Mouse (Mus musculus): Measurements from ENCODE around the gene Prkaa2. TPM values are rescaled to one million over a fixed set of nuclear protein-coding genes. Genes with fewer than 3 reads are reported as not detected.

Prkaa2 gene
- total and polyA plus RNA-seq, 2 experiments, result 11.3 to 21.3 TPM

DNA sequence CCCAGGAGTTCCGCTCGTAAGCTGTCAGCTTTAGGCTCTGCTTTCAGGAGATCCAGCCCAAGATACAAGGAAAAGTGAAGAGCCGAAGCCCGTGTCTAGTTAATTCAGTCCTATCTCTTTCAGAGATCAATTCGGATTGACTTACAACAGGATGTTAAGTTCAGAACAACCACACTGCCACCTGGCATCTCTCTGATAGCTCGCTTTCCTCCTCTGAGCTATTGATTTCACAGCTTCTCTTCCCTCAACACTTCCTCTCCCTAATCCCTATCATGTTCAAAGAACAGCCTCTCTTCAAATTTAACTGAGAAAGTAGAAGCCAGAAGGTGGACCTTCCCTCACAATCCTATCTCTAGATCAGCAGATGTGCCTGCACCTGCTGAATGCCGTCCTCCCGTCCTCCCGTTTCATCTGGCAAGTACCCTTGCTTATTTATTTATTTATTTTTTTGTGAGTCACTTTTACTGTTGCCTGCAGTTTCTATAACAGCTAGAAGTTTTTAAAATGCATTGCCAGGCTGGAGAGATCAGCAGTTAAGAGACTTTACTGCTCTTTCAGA lies 22.1 kb upstream of the Prkaa2 start:
- Histone ChIP-seq H3K4me1 (ENCODE audit: control insufficient read depth, insufficient read depth, low read length) (peaks cover 9% of the 10 kb centered on the region), H3K79me2 (ENCODE audit: control insufficient read depth, insufficient read depth, low read length) (no peaks in the 10 kb centered on the region), H3K27ac (replicated peaks; ENCODE audit: insufficient read depth, low read depth, low read length) (no peak overlapping the region), H3K4me3 (ENCODE audit: insufficient read depth, low read depth, low read length) (no peak overlapping the region), H3K36me3 (ENCODE audit: control insufficient read depth, insufficient read depth, low read length) (no peaks in the 10 kb centered on the region), H3K9ac (ENCODE audit: low read depth, low read length) (no peak overlapping the region), H3K27me3 (ENCODE audit: control insufficient read depth, insufficient read depth, low read length) (no peaks in the 10 kb centered on the region)
- WGBS, result 87% methylated on average over 9 of the region's 9 CpGs
- TF ChIP-seq POLR2A (IDR thresholded peaks at IDR 0.05; ENCODE audit: extremely low read depth, insufficient read depth, low read length), result no peak
- TF ChIP-seq CTCF (IDR thresholded peaks at IDR 0.05; ENCODE audit: low read depth, low read length), result no peak
- DNase-seq (ENCODE audit: extremely low read depth, low read depth, low spot score), result no peak

GRCm38 (mm10) chr4:105129212-105129611 lies 19.5 kb upstream of the Prkaa2 start:
- H3K9ac ChIP-seq (ENCODE audit: low read depth, low read length), result peak overlapping the region; percentile 71

GRCm38 (mm10) chr4:105122429-105122828 lies 12.7 kb upstream of the Prkaa2 start:
- Histone ChIP-seq H3K27me3 (ENCODE audit: control insufficient read depth, insufficient read depth, low read length) (no peaks in the 10 kb centered on the region), H3K27ac (replicated peaks; ENCODE audit: insufficient read depth, low read depth, low read length) (no peak overlapping the region), H3K9ac (ENCODE audit: low read depth, low read length) (no peak overlapping the region), H3K4me3 (ENCODE audit: insufficient read depth, low read depth, low read length) (no peak overlapping the region), H3K36me3 (ENCODE audit: control insufficient read depth, insufficient read depth, low read length) (no peaks in the 10 kb centered on the region), H3K79me2 (ENCODE audit: control insufficient read depth, insufficient read depth, low read length) (no peaks in the 10 kb centered on the region), H3K4me1 (ENCODE audit: control insufficient read depth, insufficient read depth, low read length) (no peaks in the 10 kb centered on the region)
- TF ChIP-seq CTCF (IDR thresholded peaks at IDR 0.05; ENCODE audit: low read depth, low read length) (peak; percentile 89), POLR2A (IDR thresholded peaks at IDR 0.05; ENCODE audit: extremely low read depth, insufficient read depth, low read length) (no peak)
- peak; percentile 76 for DNase-seq (ENCODE audit: extremely low read depth, low read depth, low spot score)
- 32% methylated on average over 8 of the region's 8 CpGs for WGBS

More at GRCm38 (mm10) chr4:105129212-105129611, 19.5 kb upstream of the Prkaa2 start:
- TF ChIP-seq POLR2A (IDR thresholded peaks at IDR 0.05; ENCODE audit: extremely low read depth, insufficient read depth, low read length) (no peak), CTCF (IDR thresholded peaks at IDR 0.05; ENCODE audit: low read depth, low read length) (no peak)
- Histone ChIP-seq H3K79me2 (ENCODE audit: control insufficient read depth, insufficient read depth, low read length) (no peaks in the 10 kb centered on the region), H3K27ac (replicated peaks; ENCODE audit: insufficient read depth, low read depth, low read length) (peak overlapping the region; percentile 88), H3K4me3 (ENCODE audit: insufficient read depth, low read depth, low read length) (peak overlapping the region; percentile 54), H3K36me3 (ENCODE audit: control insufficient read depth, insufficient read depth, low read length) (no peaks in the 10 kb centered on the region), H3K4me1 (ENCODE audit: control insufficient read depth, insufficient read depth, low read length) (peaks cover 9% of the 10 kb centered on the region), H3K27me3 (ENCODE audit: control insufficient read depth, insufficient read depth, low read length) (no peaks in the 10 kb centered on the region)
- peak; percentile 80 for DNase-seq (ENCODE audit: extremely low read depth, low read depth, low spot score)
- 19% methylated on average over 7 of the region's 7 CpGs for WGBS

- Histone ChIP-seq H3K27ac (replicated peaks; ENCODE audit: insufficient read depth, low read depth, low read length) (no peak overlapping the region), H3K79me2 (ENCODE audit: control insufficient read depth, insufficient read depth, low read length) (no peaks in the 10 kb centered on the region), H3K36me3 (ENCODE audit: control insufficient read depth, insufficient read depth, low read length) (no peaks in the 10 kb centered on the region), H3K4me1 (ENCODE audit: control insufficient read depth, insufficient read depth, low read length) (peaks cover 2% of the 10 kb centered on the region; the same call in 1 of the 2 replicates), H3K4me3 (ENCODE audit: insufficient read depth, low read depth, low read length) (no peak overlapping the region), H3K9ac (ENCODE audit: low read depth, low read length) (no peak overlapping the region), H3K27me3 (ENCODE audit: control insufficient read depth, insufficient read depth, low read length) (no peaks in the 10 kb centered on the region)
- DNase-seq (ENCODE audit: extremely low read depth, low read depth, low spot score), result no peak
- TF ChIP-seq POLR2A (IDR thresholded peaks at IDR 0.05; ENCODE audit: extremely low read depth, insufficient read depth, low read length), result no peak
- TF ChIP-seq CTCF (IDR thresholded peaks at IDR 0.05; ENCODE audit: low read depth, low read length), result no peak
- 83% methylated on average over 6 of the region's 6 CpGs for WGBS
Measured at GRCm38 (mm10) chr4:105121081-105121480, 11.4 kb upstream of the Prkaa2 start.

GRCm38 (mm10) chr4:105113468-105113867 lies 3.8 kb upstream of the Prkaa2 start:
- no peaks in the 10 kb centered on the region for H3K36me3 ChIP-seq (ENCODE audit: control insufficient read depth, insufficient read depth, low read length)
- DNase-seq (ENCODE audit: extremely low read depth, low read depth, low spot score), result no peak
- H3K4me3 ChIP-seq (ENCODE audit: insufficient read depth, low read depth, low read length), result no peak overlapping the region
- H3K9ac ChIP-seq (ENCODE audit: low read depth, low read length), result no peak overlapping the region
- H3K27ac ChIP-seq (replicated peaks; ENCODE audit: insufficient read depth, low read depth, low read length), result no peak overlapping the region
- TF ChIP-seq POLR2A (IDR thresholded peaks at IDR 0.05; ENCODE audit: extremely low read depth, insufficient read depth, low read length) (no peak), CTCF (IDR thresholded peaks at IDR 0.05; ENCODE audit: low read depth, low read length) (no peak)
- H3K79me2 ChIP-seq (ENCODE audit: control insufficient read depth, insufficient read depth, low read length), result peaks cover 14% of the 10 kb centered on the region
- no peaks in the 10 kb centered on the region for H3K27me3 ChIP-seq (ENCODE audit: control insufficient read depth, insufficient read depth, low read length)
- WGBS, result 98% methylated on average over 3 of the region's 3 CpGs
- peaks cover 8% of the 10 kb centered on the region; the same call in 1 of the 2 replicates for H3K4me1 ChIP-seq (ENCODE audit: control insufficient read depth, insufficient read depth, low read length)

DNA sequence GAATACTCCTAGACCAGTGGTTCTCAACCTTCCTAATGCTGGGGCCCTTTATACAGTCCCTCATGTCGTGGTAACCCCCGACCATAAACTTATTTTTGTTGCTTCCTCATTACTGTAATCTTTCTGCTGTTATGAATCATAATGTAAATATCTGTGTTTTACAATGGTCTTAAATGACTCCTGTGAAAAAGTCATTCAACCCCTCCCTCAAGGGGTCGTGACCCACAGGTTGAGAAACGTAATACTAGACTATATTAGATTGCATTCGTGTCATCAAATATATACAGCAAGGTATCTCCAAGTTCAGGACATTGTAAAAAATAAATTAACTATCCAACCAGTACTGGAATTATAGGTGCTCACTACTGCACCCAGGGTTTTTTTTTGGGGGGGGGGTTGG lies 3.4 kb upstream of the Prkaa2 start:
- no peak overlapping the region for H3K9ac ChIP-seq (ENCODE audit: low read depth, low read length)
- DNase-seq (ENCODE audit: extremely low read depth, low read depth, low spot score), result no peak
- peaks cover 17% of the 10 kb centered on the region for H3K79me2 ChIP-seq (ENCODE audit: control insufficient read depth, insufficient read depth, low read length)
- peaks cover 8% of the 10 kb centered on the region; the same call in 1 of the 2 replicates for H3K4me1 ChIP-seq (ENCODE audit: control insufficient read depth, insufficient read depth, low read length)
- no peaks in the 10 kb centered on the region for H3K36me3 ChIP-seq (ENCODE audit: control insufficient read depth, insufficient read depth, low read length)
- H3K4me3 ChIP-seq (ENCODE audit: insufficient read depth, low read depth, low read length), result no peak overlapping the region
- H3K27me3 ChIP-seq (ENCODE audit: control insufficient read depth, insufficient read depth, low read length), result no peaks in the 10 kb centered on the region
- TF ChIP-seq POLR2A (IDR thresholded peaks at IDR 0.05; ENCODE audit: extremely low read depth, insufficient read depth, low read length), result no peak
- TF ChIP-seq CTCF (IDR thresholded peaks at IDR 0.05; ENCODE audit: low read depth, low read length), result no peak
- H3K27ac ChIP-seq (replicated peaks; ENCODE audit: insufficient read depth, low read depth, low read length), result no peak overlapping the region
- WGBS, result 76% methylated on average over 5 of the region's 5 CpGs

Measured in liver, adult 2 months (tissue).